Comparison of ENCODE assay signal across 8 mouse cellular contexts in the genomic region with DNA sequence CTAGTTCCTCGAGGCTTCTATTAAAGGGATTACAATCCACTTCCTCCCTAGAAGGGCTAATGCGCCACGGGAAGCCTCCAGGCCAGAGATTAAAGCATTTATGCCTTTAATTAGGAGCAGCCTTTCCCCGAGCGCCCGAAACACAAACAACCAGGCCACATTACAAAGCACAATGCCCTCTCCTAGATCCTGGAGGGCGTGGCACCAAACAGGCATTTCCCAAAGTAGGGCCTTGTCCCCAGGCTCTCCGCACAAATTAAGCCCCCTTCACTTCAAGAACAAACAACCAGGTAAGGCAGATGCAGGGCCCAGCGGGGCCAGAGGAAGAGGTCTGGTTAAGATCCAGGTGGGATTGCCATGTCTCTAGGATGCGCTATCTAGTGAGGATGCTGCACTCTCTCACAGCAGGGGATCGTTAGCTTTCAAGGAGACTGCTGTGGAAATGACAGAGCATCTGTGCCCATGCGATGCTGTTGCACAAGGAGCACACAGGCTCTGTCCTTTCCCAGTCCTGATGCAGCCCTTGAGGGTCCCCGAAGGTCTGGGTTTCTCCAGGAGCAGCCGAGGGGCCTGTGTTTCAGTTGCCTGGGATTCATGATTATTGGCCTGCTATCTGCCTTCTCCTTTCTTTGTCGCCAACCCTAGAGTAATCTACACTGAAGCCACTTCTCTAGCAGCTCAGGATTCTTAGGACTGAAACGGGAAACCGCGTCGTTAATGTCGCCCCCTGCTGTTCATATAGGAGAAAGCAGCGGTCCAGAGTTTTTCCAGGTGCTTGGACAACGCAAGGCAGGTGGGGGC. TPM values are rescaled to one million over a fixed set of nuclear protein-coding genes. Genes with fewer than 3 reads are reported as not detected.
DNase-seq lines count a peak whose midpoint lies in the region; ATAC-seq and TF ChIP-seq lines count a peak whose summit lies in the region.

No protein-coding gene starts in this region.

- no peaks in the 10 kb centered on the region for H3K36me3 ChIP-seq in forebrain, embryonic 13.5 days (ENCODE audit: poor library complexity, severe bottlenecking)
- H3K36me3 ChIP-seq in hindbrain, postnatal 0 days (ENCODE audit: insufficient read depth, low read length), result no peaks in the 10 kb centered on the region

- H3K9me3 ChIP-seq in forebrain, embryonic 13.5 days (replicated peaks), result no peaks in the 10 kb centered on the region
- no peaks in the 10 kb centered on the region for H3K9me3 ChIP-seq in hindbrain, postnatal 0 days (ENCODE audit: low read length)

- peak overlapping the region; percentile 55 for H3K4me2 ChIP-seq in forebrain, embryonic 13.5 days
- peak overlapping the region; percentile 40 for H3K4me2 ChIP-seq in hindbrain, postnatal 0 days (ENCODE audit: low read depth, low read length)

- WGBS in forebrain, embryonic 13.5 days, result under 1% methylated on average over 22 of the region's 22 CpGs
- 4% methylated on average over 22 of the region's 22 CpGs for WGBS in hindbrain, postnatal 0 days

- H3K27ac ChIP-seq in forebrain, embryonic 13.5 days, result no peak overlapping the region
- H3K27ac ChIP-seq in hindbrain, postnatal 0 days, result peak overlapping the region; percentile 55

- peak; percentile 79 for TF ChIP-seq CTCF in hindbrain, postnatal 0 days (IDR thresholded peaks at IDR 0.05; ENCODE audit: low read depth)

- peaks cover 10% of the 10 kb centered on the region for H3K4me1 ChIP-seq in forebrain, embryonic 13.5 days
- no peaks in the 10 kb centered on the region for H3K4me1 ChIP-seq in hindbrain, postnatal 0 days (ENCODE audit: insufficient read depth, low read length)

- intact Hi-C loops in left cerebral cortex, postnatal 36 days (cut with DNase I), result loop anchor here (2.0 kb wide), 1 partner anchor 117 kb away; no protein-coding TSS in a partner anchor

- H3K9ac ChIP-seq in forebrain, embryonic 13.5 days, result peak overlapping the region; percentile 56
- H3K9ac ChIP-seq in hindbrain, postnatal 0 days (replicated peaks; ENCODE audit: low read length), result peak overlapping the region; percentile 30; the same call in 1 of the 2 replicates

- DNase-seq in layer of hippocampus, adult 11-12 months (ENCODE audit: low spot score), result peak; percentile 44
- DNase-seq in layer of hippocampus, adult 9-11 months, result no peak
- DNase-seq in cerebellum, adult 11 months, result peak; percentile 49
- peak; percentile 79 for DNase-seq in hindbrain, postnatal 0 days (ENCODE audit: low spot score)
- peak; percentile 21 to 39 for DNase-seq in left cerebral cortex, postnatal 36 days (ENCODE audit: low spot score in 2 of 2)
- DNase-seq in mesoderm, embryonic 11.5 days (ENCODE audit: low read depth, low spot score), result peak; percentile 69
- DNase-seq in spleen, postnatal 10 days (ENCODE audit: low spot score in 2 of 2), result peak; percentile 14 to 35

- H3K4me3 ChIP-seq in forebrain, embryonic 13.5 days, result peak overlapping the region; percentile 17
- no peak overlapping the region for H3K4me3 ChIP-seq in hindbrain, postnatal 0 days (ENCODE audit: low read length)

- peak; percentile 81 for ATAC-seq in forebrain, embryonic 13.5 days
- ATAC-seq in hindbrain, postnatal 0 days, result peak; percentile 82

- H3K27me3 ChIP-seq in forebrain, embryonic 13.5 days, result no peaks in the 10 kb centered on the region
- H3K27me3 ChIP-seq in hindbrain, postnatal 0 days (ENCODE audit: insufficient read depth, low read length), result no peaks in the 10 kb centered on the region

RNA-seq across cellular contexts. Expression of gene Tex37, which starts 2.7 kb away (rescaled TPM):
- polyA plus RNA-seq in forebrain, embryonic 13.5 days (2015; fragmentation: Nextera tagmentation; extraction: Ambion mirVana), result not detected in 2 replicates
- not detected in 2 replicates for total RNA-seq in hindbrain, postnatal 0 days (2014; rRNA removed)
- polyA plus RNA-seq in hindbrain, postnatal 0 days (2015; fragmentation: Nextera tagmentation; extraction: Ambion mirVana), result not detected in 2 replicates
- not detected for total RNA-seq in left cerebral cortex, postnatal 36 days (2021)

RNA-seq across cellular contexts. Expression of gene Foxi3, which starts 34.9 kb away (rescaled TPM):
- polyA plus RNA-seq in forebrain, embryonic 13.5 days (2015; fragmentation: Nextera tagmentation; extraction: Ambion mirVana), result not detected in 2 replicates
- not detected in 2 replicates for total RNA-seq in hindbrain, postnatal 0 days (2014; rRNA removed)
- not detected in 2 replicates for polyA plus RNA-seq in hindbrain, postnatal 0 days (2015; fragmentation: Nextera tagmentation; extraction: Ambion mirVana)
- total RNA-seq in left cerebral cortex, postnatal 36 days (2021), result not detected
